Mouse (Mus musculus) ZHBTc4 (cell line): Measurements from ENCODE around the gene Trim69.
A peak's percentile ranks its signal among the peaks of the same experiment; 100 is the strongest.

Experiments
- DNase-seq: peaks from one replicate; pipeline ENCODE4 v3.0.0-alpha.2; 2011; ENCODE audit warnings: low read depth, low spot score

The Trim69 gene

GRCm38 (mm10) chr2:122160680-122161079 is at the start of gene Trim69:
Trim69 (plus strand) TSS chr2:122160700.
- DNase-seq: peak; percentile 87

DNA sequence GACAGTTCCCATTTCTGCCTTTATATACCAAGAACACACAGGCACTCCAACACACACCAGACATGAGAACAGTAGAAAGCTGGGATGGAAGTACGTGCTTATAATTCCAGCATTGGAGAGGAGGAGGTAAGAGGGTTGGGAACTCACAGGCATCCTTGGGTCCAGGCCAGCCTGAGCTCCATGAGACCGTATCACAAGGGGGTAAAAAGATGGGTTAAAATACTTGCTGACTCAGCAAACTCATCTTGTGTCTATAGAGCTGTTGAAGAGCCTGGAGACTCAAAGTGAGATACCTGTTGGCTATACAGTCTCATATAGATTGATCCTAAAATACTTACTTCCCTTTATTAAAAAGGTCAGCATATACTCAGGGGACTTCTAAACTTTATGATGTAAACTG is 43.6 kb upstream of the Trim69 start:
- no peak for DNase-seq

DNA sequence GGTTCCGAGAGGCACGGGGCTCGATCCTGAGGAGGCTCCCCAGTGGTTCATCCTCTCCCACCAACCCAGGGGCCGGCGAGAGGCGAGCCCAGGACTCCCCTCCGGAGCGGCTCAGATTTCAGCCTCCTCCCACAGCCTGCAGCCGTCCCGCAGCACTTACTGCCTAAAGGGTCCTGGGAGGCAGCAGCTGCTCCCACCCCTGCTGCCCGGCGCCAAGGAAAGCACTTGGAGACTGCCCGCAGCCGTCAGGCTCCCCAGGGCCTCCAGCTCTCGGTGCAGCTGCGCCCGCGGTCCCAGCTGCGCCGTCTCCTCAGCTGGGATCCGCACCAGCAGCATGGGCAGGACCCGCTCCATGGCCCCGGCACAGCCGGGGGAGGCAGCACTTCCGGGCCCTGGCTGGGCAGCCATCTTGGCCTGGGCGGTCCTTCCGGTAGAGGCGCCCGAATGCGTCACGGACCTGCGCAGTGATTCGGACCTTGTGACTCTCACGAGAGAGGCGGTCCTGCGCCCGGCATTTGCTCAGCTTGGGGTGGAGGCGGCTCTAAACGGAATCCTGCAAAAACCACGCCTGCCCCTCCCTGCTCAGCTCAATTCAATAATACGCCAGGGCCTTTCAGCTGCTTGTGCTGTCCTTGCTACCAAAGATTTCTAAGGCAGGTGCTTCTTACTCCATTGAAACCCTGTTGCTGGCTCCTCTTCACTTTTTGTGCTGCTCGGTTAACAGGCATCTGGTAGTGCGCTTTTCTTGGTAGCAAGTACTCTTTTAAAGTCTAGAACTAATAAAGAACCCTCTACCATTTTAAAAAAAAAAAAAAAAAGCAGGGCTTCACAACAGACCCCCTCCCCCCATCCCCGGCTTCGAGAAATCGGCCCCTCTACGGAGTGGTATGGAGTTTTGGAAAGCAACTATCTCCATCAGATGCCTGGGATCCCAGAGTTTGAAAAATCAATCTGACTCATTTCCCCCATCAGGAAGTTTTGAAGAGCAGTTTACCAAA is 42.2 kb upstream of the Trim69 start, which contains the start of gene Spg11:
Gene Spg11 (minus strand): TSS at position 426 of the 998 bp plus-strand sequence.
- DNase-seq: peak; percentile 99

DNA sequence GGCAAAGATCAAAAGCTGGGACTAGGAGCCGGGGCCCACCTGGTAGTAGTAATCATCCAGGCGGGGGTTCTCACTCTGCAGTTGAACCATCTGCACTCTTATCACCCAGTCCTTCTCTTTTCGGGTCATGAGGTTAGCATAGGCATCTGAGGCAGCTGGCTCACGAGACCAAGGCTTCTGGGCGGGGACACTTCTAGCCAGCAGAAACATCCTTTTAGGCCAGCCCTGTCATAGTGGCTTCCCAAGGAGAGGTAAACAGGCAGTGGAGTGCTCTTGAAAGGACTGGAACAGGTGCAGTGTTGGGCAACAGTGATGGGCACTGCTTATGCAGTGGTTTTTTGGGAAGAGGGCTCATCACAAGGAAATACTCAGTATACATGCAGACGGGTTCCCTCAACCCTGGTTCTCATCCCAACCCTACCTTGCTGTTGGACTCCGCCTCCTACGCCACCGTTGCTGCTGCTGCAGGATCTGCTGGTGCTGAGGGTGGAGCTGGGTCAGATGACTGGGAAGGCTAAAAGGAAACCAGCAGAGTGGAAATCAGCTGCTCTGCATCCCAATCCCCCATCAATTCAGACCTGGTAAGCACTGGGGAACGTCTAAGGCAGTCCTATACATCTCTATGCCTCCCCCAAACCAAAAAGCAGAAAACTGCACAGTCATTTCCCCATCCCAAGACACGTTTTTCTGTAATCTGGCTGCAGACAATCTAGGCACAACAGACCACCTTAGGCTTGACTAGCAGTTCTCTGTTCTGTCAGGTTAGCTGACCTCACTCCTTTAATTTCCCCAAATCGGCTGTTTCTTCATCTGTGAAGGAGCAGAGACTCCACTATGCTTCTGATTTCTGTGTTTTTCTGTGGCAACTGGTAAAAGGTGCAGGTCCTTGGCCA is 34.6 kb upstream of the Trim69 start:
- DNase-seq: peak; percentile 77

GRCm38 (mm10) chr2:122126765-122127347 is 33.6 kb upstream of the Trim69 start:
- DNase-seq: no peak

DNA sequence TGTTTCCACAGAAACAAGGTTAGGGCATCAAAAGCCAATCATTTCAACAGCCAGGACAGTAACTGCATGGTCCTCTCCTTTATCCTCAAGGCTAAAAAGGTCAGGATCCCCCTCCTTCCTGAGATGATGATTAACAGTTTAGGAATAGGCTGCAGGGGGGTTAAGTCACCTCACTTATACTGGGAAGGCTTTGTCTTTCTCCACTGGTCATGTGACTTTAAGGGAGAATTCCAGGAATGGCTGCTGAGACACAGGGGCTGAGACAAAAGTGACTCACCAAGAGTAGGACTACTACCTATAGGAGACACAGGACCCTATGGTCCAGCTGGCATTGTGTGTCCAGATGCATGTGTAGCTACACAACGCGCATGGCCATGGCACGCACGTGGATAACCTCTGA is 32.9 kb upstream of the Trim69 start:
- DNase-seq: peak; percentile 16

DNA sequence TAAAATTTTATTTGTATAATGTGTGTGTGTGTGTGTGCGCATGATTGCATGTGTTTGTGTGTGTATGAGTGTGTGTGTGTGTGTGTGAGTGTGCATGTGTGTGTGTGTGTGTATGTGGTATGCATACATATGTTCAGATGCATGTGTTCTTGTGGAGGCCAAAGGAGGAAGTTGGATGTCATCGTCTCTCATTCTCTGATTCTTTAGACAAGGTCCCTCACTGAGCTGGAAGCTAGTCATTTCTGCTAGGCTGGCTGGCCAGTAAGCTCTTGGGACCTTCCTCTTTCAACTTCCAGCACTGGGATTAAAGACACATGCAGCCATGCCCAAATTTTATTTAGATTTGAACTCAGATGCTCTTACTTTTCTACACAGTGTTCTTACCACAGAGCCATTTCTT is 28.4 kb upstream of the Trim69 start:
- no peak for DNase-seq

GRCm38 (mm10) chr2:122132618-122133017 is 27.9 kb upstream of the Trim69 start:
- DNase-seq: no peak

DNA sequence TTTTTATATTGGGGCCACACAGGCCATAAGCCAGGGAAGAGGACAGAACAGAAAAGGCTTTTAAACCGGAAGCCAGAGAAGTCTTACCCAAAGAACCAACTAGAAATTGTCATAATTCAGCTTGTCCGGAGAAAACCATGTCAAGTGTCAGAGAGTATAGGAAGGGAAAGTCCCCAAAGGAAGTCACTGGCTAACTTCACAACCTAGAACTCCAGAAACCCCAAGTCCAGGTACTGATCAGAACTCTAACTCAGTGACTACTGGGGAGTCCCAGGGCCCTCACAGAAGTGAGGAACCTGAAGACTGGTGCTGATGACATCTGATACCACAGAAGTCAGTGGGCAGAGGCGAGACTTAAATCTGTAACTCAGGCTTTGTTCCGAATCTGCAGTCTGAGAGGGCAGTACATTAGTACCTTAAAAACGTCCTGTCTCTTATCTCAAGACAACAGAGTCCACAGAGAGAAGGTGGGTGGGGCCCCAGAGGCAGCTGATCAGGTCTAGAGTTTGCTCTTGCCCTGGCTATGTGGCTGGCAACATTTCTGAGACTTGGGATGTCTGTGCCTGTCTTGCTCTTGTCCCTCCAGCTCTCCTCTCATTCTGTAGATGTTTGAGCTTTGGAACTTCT is 22.5 kb upstream of the Trim69 start:
- DNase-seq: no peak

DNA sequence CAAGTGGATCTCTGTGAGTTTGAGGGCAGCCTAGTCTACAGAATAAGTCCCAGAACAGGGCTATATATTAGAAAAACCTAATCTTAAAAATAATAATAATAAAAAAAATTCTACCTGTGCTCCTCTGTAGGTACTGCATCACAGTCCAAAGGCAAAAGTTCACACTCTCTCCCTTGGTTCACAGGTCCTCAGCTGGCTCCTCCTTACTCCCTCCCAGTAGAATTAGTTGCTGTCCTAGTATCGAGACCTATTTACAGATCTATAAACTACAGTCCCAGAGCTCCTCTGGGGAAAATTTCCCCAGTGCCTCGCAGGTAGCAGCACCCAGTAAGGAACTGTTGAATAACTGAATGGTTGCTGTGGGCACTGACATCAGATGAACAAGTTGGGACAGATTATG is 19.7 kb upstream of the Trim69 start:
- no peak for DNase-seq

DNA sequence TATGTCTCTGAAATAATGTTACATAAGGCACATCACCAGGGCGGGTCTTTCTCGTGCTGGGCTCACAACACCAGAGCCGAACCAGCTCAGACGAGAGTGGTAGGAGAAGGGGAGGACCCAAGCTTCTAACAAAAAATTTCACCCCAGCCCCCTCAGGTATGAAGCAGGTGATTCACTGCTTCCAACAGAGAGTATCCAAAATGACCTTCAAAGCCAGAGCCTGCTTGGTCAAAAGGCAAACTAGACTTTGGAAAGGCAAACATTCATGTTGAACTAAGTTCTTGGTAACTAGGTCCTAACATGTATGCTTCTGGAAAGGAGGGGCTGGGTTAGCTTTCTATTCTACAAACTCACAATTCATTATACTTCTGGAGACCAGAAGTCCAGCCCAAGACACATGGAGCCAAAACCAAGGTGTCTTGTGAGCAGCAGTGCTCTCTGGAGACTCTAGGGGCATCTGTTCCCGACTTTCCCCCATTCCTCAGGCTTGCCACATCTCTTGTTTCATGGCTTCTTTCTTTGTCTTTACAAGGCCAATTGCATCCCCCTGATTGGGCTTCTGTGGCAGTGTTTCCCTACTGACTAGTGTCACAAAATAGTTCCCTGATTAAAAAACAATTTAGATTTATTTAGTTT is 19.1 kb upstream of the Trim69 start:
- DNase-seq: peak; percentile 34

GRCm38 (mm10) chr2:122143111-122143510 is 17.4 kb upstream of the Trim69 start:
- DNase-seq: no peak

DNA sequence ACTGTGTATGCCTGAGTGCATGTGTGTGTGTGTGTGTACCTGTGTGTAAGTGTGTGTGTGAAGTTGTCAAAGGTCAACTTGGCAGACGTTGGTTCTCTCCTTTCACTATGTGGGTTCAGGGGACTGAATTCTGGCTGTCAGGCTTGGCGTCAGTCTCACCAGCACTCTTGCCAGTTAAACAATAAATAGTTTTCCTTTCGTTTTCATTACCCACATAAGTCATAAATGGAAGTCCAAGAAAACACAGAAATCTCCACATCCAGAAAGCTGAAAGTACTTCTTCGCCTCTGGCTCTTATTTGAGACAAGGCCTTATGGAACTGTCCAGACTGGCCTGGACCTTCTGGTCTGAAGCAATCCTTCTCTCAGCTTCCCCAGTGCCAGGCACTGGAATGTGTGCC is 14.7 kb upstream of the Trim69 start:
- no peak for DNase-seq

- no peak for DNase-seq
These were observed 13.8 kb upstream of the Trim69 start for GRCm38 (mm10) chr2:122146687-122147086.

DNA sequence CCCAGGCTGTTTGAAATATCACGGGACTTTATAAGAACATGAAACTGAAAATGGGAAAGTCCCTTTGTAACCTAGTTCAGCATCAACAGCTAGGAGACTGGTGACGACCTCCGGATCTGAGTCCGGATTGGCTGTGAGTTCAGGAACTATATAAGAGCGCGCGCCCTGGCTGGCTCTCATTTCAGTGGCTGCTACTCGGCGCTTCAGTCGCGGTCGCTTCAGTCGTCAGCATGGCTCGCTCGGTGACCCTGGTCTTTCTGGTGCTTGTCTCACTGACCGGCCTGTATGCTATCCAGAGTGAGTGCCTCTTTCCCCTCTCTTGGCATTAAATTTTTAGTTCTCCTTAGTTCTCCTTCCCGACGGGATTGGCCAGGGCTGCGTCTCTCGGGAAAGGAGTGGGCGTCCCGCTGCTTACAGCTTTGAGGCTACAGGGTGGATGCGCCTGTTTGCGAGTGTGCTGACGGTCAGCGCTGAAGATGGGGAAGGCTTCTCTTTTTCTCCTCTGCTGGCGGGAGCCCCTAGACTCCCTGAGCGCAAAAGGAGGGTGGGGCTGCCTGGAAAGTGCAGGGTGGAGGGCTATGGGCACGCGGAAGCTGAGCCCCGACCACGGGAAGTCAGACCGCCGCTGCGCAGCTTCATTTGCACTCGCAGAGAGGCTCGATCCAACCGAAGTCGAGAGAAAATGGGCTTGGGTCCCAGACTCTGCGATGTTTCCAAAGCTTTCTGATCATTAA is 12.8 kb upstream of the Trim69 start, which contains the start of gene B2m:
Gene B2m (plus strand): TSS at position 179 of the 734 bp plus-strand sequence.
- DNase-seq: peak; percentile 91

DNA sequence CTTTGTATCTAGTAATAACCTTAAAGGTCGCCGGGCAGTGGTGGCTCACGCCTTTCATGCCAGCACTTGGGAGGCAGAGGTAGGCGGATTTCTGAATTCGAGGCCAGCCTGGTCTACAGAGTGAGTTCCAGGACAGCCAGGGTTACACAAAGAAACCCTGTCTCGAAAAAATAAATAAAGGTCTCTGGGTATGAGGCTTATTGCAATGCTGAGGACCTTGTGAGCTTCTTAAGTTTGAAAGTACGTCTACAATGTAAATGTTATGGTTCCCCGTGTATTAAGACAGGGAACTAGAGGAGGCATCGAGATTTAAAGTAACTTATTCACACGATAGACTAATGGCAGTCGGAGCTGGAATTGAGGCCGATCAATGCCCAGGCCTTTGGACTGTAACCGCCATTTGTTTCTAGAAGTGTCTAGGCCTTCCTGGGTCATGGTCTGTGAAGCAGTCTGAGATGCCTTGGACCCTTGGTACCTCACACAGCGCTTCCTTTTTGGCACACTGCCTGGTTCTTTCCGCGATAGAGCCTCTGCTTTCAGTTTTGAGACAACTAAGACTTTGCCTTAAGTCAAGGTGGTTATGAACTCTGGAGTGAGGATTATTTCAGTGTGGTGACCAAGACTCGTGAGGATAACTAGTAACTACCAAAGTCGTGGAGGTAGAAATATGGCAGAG is 12.1 kb upstream of the Trim69 start:
- no peak for DNase-seq

DNA sequence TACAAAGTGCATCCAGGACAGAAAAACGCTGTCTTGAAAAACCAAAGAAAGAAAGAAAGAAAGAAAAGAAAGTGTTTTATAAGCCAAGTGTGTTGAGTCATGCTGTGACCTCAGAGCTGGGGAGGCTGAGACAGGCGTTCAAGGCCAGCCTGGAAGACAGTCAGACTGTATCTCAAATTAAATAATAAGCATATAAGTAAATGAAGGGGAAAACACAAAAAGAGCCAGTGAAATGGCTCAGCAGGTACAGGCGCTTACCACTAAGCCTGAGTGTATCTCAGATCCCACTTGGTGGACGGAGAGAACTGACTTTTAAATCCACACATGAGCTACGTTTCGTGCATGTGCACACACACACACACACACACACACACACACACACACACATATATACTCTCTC is 11.2 kb upstream of the Trim69 start:
- DNase-seq: no peak

- DNase-seq: no peak
These were observed 10.8 kb upstream of the Trim69 start for GRCm38 (mm10) chr2:122149716-122150115.

DNA sequence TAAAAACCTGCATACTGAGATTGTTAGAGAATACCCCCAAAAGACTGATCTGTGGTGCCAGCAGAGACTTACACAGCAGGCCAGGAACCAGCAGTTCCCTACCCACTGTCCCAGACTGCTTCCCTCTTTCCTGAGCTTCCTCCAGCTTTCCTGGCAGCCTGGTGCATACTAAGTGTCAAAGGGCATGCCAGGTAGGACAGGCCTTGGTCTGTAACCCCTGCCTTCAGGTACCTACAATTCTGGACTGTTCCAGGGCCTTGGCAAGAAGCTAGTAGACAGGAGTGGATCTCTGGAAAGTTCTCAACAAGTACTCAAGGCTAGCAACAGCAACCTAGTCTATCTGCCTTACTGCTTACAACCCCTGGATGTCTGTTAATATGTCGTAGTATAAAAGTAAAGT is 9.3 kb upstream of the Trim69 start:
- DNase-seq: no peak

GRCm38 (mm10) chr2:122152850-122153249 is 7.7 kb upstream of the Trim69 start:
- no peak for DNase-seq
